Mouse (Mus musculus): ENCODE data around the gene Rps17.

Rps17 gene

DNA sequence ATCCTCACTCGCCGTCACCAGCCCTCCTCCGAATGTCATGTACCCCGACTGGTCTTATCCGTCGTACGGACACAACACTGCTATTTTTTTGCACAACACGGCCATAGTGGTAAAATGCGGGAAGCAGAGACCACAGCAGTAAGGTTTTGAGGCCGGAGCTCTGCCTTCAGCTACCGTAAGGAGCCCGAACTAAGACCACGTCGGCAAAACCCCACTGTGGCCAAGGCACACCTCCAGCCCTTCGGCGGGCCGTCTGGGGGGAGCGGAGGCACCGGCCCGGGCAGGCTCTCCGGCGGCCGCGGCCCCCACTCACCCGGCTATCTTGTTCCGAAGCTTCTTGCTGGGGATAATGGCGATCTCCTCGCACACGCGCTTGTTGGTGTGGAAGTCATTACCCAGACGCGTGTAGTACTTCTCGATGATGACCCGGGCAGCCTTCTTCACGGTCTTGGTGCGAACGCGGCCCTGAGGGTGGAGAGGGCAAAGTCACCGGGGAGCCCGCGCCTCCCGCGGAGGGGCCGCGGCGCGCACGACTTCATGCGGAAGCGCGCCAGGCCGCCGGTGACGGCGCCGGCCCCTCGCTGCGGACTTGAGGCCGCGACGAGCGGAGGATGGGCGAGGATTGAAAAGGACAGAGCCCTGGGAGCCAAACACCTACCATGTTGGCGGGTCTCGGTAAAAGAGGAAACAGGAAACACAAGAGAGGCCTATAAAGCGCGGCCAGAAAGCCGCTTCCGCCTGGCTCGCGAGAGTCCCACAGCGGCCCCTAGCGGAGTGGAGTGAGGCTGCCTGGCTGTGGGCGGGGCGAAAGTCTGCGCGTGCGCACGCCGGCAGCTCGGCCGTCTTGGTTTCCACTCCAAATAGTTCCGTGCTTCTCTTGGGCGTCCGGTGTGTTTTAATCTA is at the start of gene Rps17:
Rps17 (minus strand) TSS at position 711 of the 903 bp plus-strand sequence.
- DNase-seq (ENCODE audit: low read depth, low spot score) = peak; percentile 92

DNA sequence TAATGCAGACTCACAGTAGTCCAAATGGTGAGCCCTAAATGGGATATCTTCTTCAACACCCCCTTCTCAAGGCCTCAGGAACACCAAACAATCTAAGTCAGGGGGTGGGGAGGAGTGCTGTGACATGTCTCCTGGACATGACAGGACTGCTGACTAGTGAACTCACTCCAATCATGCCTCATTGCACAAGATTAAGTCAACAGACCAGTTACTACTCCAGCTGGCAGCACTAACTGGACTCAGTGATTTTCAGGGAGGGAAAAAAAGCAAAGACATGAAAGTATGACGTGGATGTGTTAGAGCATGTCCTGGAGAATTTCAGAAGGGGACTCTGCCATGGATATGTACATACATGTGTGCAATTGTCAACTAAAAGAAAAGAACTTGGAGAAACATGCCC is 34.3 kb upstream of the Rps17 start:
- DNase-seq (ENCODE audit: low read depth, low spot score) = no peak

DNA sequence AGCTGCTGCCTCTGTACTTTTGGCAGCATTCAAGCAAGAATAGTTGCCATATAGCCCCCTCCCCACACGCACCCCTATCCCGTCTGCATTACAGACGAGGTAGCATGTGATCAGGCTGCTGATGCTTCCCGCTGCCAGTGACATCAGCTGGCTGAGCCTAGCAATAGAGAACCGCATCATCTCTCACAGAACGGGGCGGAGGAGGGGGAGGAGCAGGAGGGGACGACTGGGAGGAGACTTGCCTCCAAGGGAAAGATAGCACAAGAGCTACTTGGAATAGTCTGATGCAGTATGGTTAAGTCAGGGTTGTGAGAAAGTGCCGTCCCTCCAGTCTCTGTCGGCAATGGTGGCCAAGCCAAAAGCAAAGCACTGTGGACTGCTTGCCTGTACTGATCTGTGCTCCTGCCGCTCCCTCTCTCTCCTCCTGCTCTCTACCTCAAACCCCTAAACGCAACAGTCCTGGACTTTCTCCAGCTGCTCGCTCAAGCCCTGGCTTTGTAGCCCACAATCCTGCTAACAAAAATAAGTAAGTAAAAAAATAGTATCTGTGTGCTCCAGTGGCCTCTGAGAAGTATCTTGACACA is 27.4 kb upstream of the Rps17 start:
- DNase-seq (ENCODE audit: low read depth, low spot score) = peak; percentile 34

DNA sequence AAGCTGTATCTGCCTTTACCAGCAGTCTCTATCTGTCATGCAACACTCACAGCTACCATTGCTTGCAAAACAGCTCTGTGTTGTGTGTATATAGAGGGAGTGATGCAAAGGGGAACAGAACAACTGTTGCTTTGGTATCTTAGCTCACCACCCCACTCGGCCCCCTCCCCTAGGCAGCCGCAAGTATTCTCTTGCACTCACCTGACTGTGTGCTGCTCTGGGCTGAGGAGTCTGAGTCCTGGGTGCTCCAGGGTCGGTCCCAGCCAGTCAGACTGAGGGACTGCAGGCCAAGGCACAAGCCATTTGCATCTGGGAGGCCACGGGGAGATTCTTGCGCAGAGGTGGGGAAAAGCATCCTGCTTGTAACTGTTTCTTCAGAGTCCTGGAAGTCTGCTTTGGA is 26.8 kb upstream of the Rps17 start:
- DNase-seq (ENCODE audit: low read depth, low spot score) = no peak

DNA sequence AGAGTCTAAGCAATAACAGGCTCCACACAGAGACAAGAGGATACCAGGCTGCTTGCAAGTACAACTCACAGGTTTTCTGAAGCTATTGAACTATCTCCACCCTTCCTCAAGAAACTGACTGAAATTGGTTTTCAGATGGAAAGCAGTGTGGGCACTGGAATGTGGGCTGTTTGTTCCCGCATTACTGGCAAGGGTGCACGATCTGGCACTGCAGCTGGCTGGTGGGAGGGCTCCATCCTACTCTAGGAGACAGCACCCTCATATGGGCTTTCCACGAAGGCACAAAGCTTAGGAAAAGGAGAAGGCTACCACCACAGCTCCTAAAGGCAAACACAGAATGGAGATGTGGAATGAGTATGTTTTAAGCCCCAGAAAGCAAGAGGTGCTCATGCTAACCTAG is 24.7 kb upstream of the Rps17 start:
- DNase-seq (ENCODE audit: low read depth, low spot score) = no peak

DNA sequence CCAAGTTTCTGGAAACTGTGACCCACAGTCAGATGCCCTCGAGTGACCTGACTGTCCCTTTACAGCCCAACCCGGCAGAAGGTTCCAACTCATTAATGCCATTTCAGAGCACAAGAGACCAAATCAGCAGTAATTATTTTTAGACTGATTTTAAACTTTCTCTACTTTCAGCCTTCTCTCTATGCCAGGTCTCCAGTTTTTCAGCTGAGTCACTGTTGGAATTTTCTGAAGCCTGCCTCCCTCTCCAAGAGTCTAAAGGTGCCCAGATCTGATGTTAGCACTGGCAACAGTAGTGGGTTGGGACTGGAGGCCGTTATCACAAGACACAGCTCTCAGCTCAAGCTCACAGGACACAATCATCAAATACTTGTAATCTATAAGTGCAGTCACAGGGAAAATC is 22.9 kb upstream of the Rps17 start:
- no peak for DNase-seq (ENCODE audit: low read depth, low spot score)

DNA sequence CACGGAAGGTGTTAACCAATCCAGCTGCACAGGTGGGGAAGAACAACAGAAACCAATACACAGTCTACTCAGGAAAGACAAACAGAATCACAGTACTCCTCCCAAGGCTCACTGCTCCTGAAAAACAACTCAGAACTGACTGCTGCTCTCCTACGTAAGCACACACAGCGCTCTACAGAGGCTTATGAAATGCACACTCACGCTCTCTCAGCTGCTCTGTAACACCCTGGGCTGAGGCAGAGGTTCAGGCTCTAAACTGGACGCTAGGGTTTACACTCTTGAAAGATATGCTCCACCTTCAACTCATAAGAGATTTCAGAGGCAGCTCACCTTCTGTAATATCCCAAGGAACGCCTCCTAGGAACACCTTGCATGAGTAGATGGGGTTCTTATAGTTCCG is 11.9 kb upstream of the Rps17 start:
- DNase-seq (ENCODE audit: low read depth, low spot score) = no peak

DNA sequence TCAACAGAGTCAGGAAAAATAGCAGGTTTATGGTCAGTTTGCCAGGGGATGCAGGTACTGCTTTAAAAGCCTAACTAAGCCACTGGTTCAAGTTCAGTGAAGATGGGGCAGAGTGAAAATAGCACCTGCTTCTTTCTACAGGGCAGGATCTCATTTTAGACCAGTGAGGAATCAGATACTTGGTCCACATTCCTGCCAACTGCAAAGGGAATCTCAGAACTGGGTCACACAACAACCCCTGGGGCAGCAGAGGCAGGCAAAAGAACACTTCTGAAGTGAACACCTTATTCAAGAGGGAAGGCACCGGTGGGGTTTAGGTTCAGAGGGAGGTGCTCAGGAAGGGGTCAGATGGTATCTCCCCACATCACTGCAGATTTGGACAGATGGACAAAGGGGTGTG is 11.3 kb upstream of the Rps17 start:
- DNase-seq (ENCODE audit: low read depth, low spot score) = no peak

DNA sequence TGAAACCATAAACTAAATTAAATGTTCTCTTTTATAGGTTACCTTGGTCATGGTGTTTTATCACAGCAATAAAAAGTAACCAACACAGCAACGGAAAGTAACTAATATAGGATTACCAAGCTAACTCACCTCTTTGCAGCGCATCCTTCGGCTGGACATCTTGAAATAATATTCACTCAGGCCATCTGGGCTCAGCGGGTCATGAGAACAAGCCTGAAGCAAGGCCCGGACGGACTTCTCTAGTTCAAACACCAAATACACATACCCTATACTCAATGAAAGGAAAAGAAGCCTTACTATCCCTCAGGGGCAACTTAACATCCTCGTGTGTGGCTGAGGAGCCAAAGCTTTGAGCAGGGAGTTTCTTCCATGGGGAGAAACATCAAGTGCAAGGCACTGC is 10.7 kb upstream of the Rps17 start:
- DNase-seq (ENCODE audit: low read depth, low spot score) = no peak

DNA sequence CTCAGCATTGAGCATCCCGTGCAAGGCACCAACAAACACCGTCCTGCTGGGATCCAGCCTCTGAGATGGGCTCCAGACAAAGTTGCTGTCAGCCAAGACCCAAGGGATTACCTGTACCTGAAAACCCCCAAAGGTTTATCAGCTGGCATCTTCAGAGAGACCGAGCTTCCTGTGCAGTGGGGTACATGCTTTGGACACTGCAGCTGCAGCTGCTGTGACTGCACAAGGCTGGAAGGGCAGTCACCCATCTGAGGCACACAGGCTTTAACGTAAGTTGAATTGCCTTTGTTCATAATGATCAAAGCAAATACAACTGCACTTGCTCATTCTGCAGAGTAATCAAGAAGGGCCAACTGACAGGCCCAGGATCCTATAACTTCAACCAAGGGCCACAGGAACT is 6.8 kb upstream of the Rps17 start:
- DNase-seq (ENCODE audit: low read depth, low spot score) = no peak

DNA sequence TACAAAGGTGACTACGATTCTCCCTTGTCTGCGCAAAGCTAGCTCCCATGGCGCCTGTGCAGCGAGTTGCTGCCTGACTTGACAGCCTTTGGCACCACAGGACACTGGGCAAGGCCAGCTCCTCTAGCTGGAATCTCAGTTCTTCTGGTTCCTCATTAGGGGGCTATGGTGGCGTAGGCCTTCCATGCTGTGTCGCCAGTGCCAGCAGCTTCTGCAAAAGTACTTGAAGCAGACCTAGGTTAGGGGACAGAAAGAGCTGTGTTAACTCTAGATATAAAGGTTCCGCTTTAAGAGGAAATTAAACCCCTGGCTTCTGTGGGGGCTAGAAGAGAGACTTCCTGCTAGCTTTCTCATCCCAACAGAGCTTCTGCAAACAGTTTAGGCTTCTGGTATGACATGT is 3.2 kb upstream of the Rps17 start:
- DNase-seq (ENCODE audit: low read depth, low spot score) = no peak

DNA sequence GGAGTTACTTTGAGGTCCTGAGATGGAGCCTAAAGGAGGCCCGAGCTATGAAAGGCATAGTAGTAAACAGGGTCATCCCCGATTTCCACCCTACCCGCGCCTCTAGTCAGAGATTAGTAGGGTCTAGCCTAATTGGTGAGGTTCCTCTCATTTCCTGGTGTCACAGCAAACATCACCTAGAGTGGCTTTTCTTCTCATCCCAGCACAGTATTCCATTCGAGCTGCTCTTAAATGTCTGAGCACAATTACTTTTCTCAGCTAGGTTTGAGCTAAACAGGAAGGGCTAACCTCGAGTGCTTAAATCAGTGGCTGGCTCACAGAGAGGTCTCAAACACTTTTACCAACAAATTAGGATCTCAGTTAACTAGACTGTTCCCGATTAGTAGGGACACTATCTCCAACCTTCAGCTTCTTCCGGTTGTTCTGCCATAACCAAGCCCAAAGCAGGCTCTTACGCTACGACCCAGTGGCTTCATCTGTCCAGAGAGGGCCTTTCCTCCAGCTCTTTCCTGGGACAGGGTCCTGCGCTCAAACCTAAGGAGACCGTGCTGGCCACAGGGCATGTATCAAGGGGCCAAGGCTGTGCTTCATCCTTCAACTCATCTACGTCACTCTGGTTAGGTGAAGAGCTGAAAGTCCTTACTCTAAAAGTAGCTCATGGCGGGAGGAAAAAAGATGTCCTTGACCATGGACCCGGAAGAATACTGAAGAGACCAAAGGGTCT is 555 bp upstream of the Rps17 start:
- DNase-seq (ENCODE audit: low read depth, low spot score) = no peak

DNA sequence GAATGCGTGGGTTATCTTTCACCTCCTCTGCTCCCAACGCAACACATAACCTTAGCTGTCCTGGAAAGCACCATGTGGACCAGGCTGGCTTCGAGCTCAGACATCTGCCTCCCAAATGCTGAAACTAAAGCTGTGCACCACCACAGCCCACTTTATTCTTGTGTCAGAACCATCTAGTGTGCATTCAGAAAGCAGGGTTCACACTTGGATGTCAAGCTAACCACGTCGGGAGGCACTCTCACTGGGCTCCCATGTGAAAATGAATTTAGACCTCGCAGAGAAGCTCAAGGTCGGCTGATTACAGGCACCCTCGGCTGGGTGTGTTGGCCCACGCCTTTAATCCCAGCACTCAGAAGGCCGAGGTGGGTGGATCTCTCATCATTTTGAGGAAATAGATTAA is 1.2 kb downstream of the Rps17 start:
- no peak for DNase-seq (ENCODE audit: low read depth, low spot score)

DNA sequence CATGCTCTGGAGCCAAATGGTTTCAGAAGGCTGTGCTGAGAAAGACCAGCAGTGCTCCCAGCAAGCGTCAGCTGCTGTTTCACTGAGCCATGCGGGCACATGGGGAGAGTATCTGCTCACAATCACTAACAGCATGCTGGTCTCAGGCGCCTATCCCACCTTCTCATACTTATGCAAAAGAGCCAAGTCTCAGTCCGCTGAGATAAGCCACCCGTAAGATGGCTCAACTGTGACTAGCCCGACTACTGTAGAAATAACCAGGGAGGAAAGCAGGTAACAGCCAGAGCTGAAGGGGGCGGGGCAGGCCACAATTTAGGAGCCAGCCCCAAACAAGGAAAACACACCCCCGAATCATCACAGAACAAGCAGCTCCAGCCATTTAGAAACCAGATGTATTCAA is 1.7 kb downstream of the Rps17 start:
- DNase-seq (ENCODE audit: low read depth, low spot score) = no peak

DNA sequence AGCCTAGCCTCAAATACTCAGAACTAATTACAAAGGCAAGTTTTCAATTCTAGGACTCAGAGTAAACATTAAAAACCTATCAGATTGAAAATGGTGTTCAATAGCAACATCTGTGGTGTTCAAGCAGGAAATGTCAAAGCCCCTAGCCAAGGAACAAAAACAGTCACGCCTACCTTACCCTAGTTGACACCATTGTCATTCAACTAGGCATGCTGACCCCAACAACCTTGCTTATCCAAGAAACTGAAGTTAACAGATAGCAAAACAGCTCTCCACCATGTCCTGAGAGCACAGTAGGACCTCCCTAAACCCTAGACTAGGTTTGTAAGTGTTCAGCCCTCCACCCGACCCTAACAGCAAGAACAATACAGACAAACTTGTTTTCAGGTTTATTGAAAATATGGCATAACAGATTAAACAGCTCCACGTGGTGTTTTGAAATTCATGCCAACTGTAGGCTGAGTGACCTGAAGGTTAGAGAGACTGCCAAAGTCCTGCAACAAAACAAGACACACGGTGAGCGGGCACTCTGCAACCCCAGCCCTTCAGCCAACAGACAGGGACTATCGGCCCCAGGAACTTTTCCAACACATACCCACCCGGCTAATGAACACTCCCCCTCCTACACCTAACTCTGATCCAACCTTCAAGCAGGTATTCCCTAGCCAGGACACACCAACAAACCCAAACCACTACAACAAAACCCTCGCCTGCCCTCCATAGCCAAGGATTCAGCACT is 2.5 kb downstream of the Rps17 start:
- no peak for DNase-seq (ENCODE audit: low read depth, low spot score)

DNA sequence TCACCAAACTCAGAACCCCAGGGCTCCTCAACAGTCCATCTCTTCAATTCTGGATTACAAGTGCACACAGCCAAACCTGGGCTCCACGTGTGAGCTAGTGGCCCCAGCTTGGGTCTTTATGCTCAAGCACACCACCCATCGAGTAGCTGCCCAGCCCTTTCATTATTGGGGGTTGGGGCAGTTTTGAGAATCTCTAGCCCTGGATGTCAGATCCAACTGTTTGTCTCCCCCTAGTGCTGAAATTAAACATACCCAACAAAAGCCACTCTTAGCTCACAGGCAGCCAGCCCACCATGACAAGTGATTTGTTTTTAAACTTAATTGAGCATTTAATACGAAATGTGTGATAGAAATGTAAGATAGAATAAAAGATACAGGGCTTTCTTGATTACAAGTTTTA is 3.5 kb downstream of the Rps17 start:
- no peak for DNase-seq (ENCODE audit: low read depth, low spot score)

DNA sequence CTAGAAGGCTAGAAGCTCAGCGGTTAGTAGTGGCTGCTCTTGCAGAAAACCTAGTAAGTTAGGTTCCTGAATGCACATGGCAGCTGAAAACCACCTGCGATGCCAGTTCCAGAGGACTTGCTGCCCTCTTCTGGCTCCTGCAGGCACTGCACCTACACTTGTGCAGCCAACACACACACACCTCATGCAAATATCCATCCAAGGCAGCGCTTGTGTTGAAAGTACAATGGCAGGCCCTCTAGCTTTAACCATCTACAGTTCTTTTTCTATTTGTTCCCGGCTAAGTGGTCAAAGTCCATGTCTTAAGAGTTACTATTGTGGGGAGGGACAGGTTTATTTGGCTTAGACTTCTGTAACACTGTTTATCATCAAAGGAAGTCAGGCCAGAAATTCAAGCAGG is 5.3 kb downstream of the Rps17 start:
- DNase-seq (ENCODE audit: low read depth, low spot score) = peak; percentile 51

DNA sequence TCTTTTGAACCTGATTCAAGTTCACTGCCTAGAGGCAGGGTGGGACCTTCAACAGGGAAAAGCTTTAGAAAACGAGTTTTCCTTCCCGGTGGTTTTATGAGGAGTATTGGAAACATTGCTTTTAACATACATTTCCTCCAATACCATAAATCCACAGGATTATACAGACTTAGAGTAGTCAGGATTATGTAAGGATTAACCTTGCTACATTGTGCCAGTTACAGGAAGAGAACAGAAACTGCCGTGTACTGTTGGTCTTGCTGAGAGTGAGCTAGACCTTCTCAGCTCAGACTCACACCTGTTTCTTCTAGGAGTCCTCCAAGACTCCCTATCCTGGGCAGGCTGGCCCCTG is 6.6 kb downstream of the Rps17 start:
- no peak for DNase-seq (ENCODE audit: low read depth, low spot score)

DNA sequence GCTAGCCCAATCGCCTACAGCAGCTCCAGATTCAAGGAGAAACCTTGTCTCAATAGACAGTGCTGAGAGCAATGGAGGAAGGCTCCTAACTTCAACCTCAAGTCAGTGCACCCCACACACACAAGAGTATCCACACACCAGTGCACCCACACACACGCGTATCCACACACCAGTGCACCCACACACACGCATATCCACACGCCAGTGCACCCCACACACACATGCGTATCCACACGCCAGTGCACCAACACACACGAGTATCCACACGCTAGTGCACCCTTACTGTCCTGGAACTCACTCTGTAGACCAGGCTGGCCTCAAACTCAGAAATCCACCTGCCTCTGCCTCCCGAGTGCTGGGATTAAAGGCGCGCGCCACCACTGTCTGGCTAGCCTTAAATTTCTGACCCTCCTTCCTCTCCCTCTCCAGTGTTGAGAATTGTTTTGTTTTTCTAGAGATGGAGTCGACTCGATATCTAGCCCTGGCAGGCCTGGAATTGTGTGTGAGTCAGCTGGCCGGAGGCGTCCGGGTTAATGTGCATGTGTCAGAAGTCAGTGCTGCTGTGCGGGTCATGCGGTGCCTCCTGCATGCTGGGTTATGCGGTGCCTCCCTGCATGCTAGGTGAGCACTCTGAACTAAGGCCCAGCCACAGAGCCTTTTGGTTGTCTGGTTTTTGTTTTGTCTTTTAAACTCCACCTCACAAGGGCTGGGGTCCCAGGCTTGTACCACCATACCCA is 7.1 kb downstream of the Rps17 start:
- DNase-seq (ENCODE audit: low read depth, low spot score) = no peak

DNA sequence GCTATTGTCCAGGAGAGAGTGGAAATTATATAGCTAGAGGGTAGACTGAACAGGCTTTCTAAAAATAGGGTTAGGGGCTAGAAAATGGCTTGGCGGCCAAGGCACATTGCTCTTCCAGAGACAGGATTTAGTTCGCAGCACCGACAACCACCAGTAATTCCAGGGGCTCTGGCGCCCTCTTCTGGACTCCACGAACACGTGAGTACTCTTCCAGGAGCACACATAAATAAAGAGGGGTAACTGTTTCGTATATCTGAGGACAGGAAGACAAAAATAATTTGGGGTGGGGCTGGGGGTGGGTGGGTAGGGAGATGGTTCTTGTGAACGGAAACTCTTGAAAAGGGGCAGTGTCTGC is 8.6 kb downstream of the Rps17 start:
- peak; percentile 66 for DNase-seq (ENCODE audit: low read depth, low spot score)

DNA sequence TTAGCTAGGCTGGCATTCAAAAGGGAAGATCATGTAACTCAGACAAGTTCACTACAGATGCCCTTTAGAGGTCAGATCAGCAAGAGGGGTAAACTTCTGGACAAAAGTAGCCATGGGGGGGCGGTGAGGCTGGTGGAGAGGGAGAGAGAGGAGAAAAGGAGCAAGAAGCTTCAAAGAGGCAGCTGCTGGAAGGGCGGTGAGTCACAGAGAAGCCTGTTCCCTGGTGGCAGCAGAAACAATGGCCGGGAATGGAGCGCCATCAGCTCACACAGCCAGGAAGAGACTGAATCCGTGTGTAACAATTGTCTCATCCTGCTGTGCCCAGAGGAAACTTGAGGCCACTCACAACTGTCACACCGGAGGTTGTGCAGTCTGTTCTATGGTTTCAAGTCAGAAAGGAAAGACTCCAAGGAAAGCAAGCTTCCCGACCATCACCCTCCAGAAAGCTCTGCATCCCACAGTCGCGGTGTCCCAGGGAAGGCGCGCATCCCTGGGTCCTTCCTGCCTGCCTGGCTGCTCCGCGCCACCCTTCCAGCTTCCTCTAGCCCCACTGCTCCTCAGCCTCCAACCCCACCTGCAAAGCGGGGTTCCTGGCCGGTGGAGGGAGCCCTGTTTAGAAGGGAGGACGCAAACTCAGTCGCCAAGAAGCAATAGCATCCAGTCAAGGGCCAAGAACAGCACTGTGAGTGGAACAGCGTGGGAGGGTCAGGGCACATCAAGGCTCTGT is 9.2 kb downstream of the Rps17 start:
- no peak for DNase-seq (ENCODE audit: low read depth, low spot score)
